Mouse (Mus musculus): ENCODE data around the gene Nr1h4. TPM values are rescaled to one million over a fixed set of nuclear protein-coding genes. Genes with fewer than 3 reads are reported as not detected.

The Nr1h4 gene
- polyA plus RNA-seq, 1 experiment from 2014 or later: not detected

DNA sequence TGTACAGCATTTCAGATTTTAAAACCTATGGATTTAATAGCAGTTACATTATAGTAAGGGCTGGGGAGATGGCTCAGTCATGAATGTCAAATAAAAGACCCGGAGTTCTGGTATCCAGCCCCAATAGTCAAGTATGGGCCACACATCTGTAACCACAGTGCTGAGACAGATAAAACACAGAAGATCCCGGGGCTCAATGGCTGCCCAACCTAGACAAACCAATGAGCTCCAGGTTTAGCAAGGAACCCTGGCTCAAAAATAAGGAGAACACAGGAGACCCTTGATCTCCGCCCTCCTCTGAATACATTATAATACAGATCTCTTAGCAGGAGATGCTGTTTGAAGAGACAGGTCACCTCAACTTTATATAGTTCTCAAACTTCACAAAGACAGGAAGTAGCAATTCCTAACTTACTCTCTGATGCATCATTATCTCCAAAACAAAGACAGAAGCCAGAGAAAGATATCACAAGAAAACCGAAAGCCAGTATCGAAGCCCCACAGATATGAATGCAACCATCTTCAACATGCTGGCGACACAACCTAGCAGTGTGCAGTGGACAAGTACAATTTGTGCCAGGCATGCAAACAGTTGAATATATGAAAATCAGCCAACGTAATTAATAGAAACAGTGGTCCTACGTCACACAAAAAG is 110.8 kb downstream of the Nr1h4 start:
- no peaks in the 10 kb centered on the region for H3K9me3 ChIP-seq
- no peak overlapping the region for H3K27ac ChIP-seq (replicated peaks)
- no peak overlapping the region for H3K9ac ChIP-seq
- no peaks in the 10 kb centered on the region for H3K4me1 ChIP-seq (replicated peaks)
- 92% methylated on average over 8 of the region's 8 CpGs for WGBS
- 0 out of 2 replicates have a peak, but pooled peaks cover 4% of the 10 kb centered on the region for H3K36me3 ChIP-seq
- no peak for ATAC-seq (ENCODE audit: low read depth)
- no peak overlapping the region for H3K4me2 ChIP-seq
- no peak overlapping the region for H3K4me3 ChIP-seq
- H3K27me3 ChIP-seq: no peaks in the 10 kb centered on the region

GRCm38 (mm10) chr10:89417966-89418365 is 115.4 kb downstream of the Nr1h4 start:
- no peak overlapping the region for H3K4me3 ChIP-seq
- H3K9me3 ChIP-seq: no peaks in the 10 kb centered on the region
- H3K4me1 ChIP-seq (replicated peaks): no peaks in the 10 kb centered on the region
- WGBS: 93% methylated on average over 2 of the region's 2 CpGs
- H3K27me3 ChIP-seq: no peaks in the 10 kb centered on the region
- H3K36me3 ChIP-seq: peaks cover 12% of the 10 kb centered on the region
- ATAC-seq (ENCODE audit: low read depth): no peak
- no peak overlapping the region for H3K9ac ChIP-seq
- no peak overlapping the region for H3K4me2 ChIP-seq
- H3K27ac ChIP-seq (replicated peaks): no peak overlapping the region

DNA sequence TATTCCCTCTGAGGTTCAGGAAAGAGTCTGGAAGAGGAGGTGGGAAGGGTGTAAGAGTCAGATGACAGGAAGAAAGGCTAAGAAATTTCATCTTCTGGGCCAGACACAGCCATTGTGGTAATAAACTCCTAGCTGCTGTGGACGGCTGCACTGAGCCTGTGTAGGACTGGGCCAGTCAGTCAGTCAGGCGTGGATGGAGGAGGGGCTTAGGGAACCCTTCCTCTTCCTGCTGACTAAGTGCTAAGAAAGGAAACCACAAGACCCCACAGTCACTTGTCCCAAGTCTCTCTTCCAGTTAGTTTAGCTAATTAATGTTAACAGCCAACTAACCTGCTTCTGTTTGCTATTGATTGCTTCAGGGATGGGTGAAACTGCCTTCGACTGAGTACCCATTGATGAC is 117.9 kb downstream of the Nr1h4 start:
- Histone ChIP-seq H3K27me3 (no peaks in the 10 kb centered on the region), H3K9ac (no peak overlapping the region), H3K4me3 (no peak overlapping the region), H3K4me1 (replicated peaks) (no peaks in the 10 kb centered on the region), H3K4me2 (no peak overlapping the region), H3K36me3 (peaks cover 13% of the 10 kb centered on the region), H3K27ac (replicated peaks) (no peak overlapping the region), H3K9me3 (no peaks in the 10 kb centered on the region)
- ATAC-seq (ENCODE audit: low read depth): no peak
- 56% methylated on average over 3 of the region's 3 CpGs for WGBS

- H3K4me3 ChIP-seq: no peak overlapping the region
- H3K27ac ChIP-seq (replicated peaks): no peak overlapping the region
- H3K4me2 ChIP-seq: no peak overlapping the region
- no peaks in the 10 kb centered on the region for H3K9me3 ChIP-seq
- no peaks in the 10 kb centered on the region; the same call in 1 of the 2 replicates for H3K36me3 ChIP-seq
- H3K9ac ChIP-seq: no peak overlapping the region
- H3K4me1 ChIP-seq (replicated peaks): no peaks in the 10 kb centered on the region
- WGBS: 28% methylated on average over 1 of the region's 1 CpGs
- no peak for ATAC-seq (ENCODE audit: low read depth)
- H3K27me3 ChIP-seq: no peaks in the 10 kb centered on the region
Observed at GRCm38 (mm10) chr10:89407551-89407950, 125.8 kb downstream of the Nr1h4 start.

DNA sequence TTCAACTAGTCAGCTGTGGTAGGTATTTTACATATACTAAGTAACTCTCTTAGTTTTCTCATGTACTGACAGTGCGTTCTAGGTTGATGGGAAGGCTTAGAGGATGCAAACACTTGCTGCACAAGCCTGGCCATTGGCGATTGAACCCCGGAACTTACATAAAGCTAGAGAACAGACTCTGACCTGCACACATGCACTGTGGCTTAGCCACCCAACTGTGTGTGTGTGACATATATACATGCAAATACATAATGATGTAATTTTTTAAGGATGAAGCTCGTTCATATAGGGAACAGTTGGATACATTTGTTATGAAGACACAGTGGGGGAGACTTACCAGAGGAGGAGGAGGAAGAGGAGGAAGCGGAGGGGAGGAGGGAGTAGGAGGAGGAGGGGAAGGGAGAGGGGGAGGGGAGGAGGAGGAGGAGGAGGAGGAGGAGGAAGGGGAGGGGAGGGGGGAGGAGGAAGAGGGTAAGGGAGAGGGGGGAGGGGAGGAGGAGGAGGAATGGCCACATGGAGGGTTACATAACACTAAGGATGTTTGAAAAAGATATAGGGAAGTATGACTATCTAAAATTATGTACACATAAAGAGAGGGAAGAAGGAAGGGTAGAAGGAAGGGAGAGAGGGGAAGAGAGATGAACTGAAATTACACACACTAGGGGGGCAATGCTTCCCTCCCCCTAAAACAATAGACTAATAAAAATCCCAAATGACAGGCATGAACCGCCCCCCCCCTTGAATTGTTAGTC is 126.5 kb downstream of the Nr1h4 start:
- Histone ChIP-seq H3K9me3 (no peaks in the 10 kb centered on the region), H3K4me1 (replicated peaks) (no peaks in the 10 kb centered on the region), H3K4me2 (no peak overlapping the region), H3K4me3 (no peak overlapping the region), H3K27ac (replicated peaks) (no peak overlapping the region), H3K9ac (no peak overlapping the region), H3K27me3 (no peaks in the 10 kb centered on the region), H3K36me3 (no peaks in the 10 kb centered on the region)
- ATAC-seq (ENCODE audit: low read depth): no peak
- whole genome bisulfite sequencing: 79% methylated on average over 5 of the region's 6 CpGs

- Histone ChIP-seq H3K4me1 (replicated peaks) (no peaks in the 10 kb centered on the region), H3K4me2 (no peak overlapping the region), H3K36me3 (no peaks in the 10 kb centered on the region), H3K27ac (replicated peaks) (no peak overlapping the region), H3K27me3 (no peaks in the 10 kb centered on the region), H3K9me3 (no peaks in the 10 kb centered on the region), H3K4me3 (no peak overlapping the region), H3K9ac (no peak overlapping the region)
- no peak for ATAC-seq (ENCODE audit: low read depth)
- WGBS: 84% methylated on average over 4 of the region's 4 CpGs
Observed at GRCm38 (mm10) chr10:89404936-89405335, 128.4 kb downstream of the Nr1h4 start.

Other genes with a start within 250 kb of the Nr1h4 start
- 7.0 and 8.5 TPM in 2 replicates for gene Ano4, start 188.8 kb downstream of the Nr1h4 start, polyA plus RNA-seq (2015; fragmentation: Nextera tagmentation; extraction: Ambion mirVana)
- 5.8 and 6.3 TPM in 2 replicates for gene Gas2l3, start 89.6 kb downstream of the Nr1h4 start, polyA plus RNA-seq (2015; fragmentation: Nextera tagmentation; extraction: Ambion mirVana)
- 0.14 and 0.19 TPM in 2 replicates for gene Slc17a8, start 87.7 kb upstream of the Nr1h4 start, polyA plus RNA-seq (2015; fragmentation: Nextera tagmentation; extraction: Ambion mirVana)
- 8.6 and 9.1 TPM in 2 replicates for gene Scyl2, start 152.7 kb upstream of the Nr1h4 start, polyA plus RNA-seq (2015; fragmentation: Nextera tagmentation; extraction: Ambion mirVana)
- 54.7 and 59.0 TPM in 2 replicates for gene Actr6, start 198.7 kb upstream of the Nr1h4 start, polyA plus RNA-seq (2015; fragmentation: Nextera tagmentation; extraction: Ambion mirVana)
- gene Uhrf1bp1l, start 211.4 kb upstream of the Nr1h4 start, polyA plus RNA-seq (2015; fragmentation: Nextera tagmentation; extraction: Ambion mirVana): 31.2 and 31.3 TPM in 2 replicates

All from neural tube, embryonic 13.5 days (tissue).